Mouse (Mus musculus) bone marrow, adult 2 months (tissue): ENCODE results near the gene Depdc5.

Source experiments
- CTCF ChIP-seq: fragments of 200-500 bp; IDR thresholded peaks from 2 replicates; pipeline ENCODE4 v1.5.1; 2011; ENCODE audit warnings: low read length, control low read depth; ENCODE audit not compliant: control insufficient read depth, insufficient read depth
- POLR2A ChIP-seq: fragments of 200-500 bp; IDR thresholded peaks from 2 replicates; pipeline ENCODE4 v1.6.1; 2011; ENCODE audit warnings: low read depth, mild to moderate bottlenecking, control low read depth, low read length, borderline replicate concordance; ENCODE audit not compliant: control insufficient read depth

DNA sequence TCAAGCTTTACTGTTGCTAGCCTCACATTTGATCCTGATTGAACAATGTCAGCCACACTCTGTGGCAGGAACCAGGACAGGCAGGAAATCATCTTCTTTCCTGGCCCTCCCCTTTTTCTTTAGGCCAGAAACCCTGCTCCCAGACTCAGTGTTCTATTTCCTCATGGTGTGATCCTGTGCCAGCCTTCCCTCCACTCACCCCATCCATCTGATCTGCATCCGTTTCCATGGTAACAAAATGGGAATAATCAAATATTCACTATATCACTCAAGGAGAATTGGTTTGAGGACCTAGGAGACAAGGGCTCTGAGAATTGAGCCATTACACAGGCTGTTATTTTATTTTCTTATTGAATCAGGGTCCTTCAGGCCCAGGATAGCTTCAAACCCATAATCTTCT is 133.1 kb downstream of the Depdc5 start:
- TF ChIP-seq CTCF (no peak), POLR2A (no peak)
